Mouse (Mus musculus): Measurements from ENCODE around the gene Brox. TPM values are rescaled to one million over a fixed set of nuclear protein-coding genes. Genes with fewer than 3 reads are reported as not detected.

Gene Brox
- polyA plus RNA-seq, 1 experiment from 2014 or later, result 98.7 TPM

- no peaks in the 10 kb centered on the region for H3K36me3 ChIP-seq (ENCODE audit: control insufficient read depth, insufficient read depth, low read length)
- no peaks in the 10 kb centered on the region for H3K4me1 ChIP-seq (ENCODE audit: control insufficient read depth, insufficient read depth, low read depth, low read length)
- H3K9ac ChIP-seq (ENCODE audit: low read depth, low read length), result no peak overlapping the region
- H3K4me3 ChIP-seq (ENCODE audit: low read length), result no peak overlapping the region
- no peak overlapping the region for H3K4me2 ChIP-seq (ENCODE audit: low read length)
- 84% methylated on average over 2 of the region's 2 CpGs for WGBS
- ATAC-seq, result no peak
- no peak overlapping the region for H3K27ac ChIP-seq (ENCODE audit: low read depth, low read length)
- H3K9me3 ChIP-seq (ENCODE audit: control insufficient read depth, low read length), result no peaks in the 10 kb centered on the region
- no peaks in the 10 kb centered on the region for H3K27me3 ChIP-seq (replicated peaks; ENCODE audit: control insufficient read depth, insufficient read depth, low read length)
These were observed 45.3 kb downstream of the Brox start for GRCm38 (mm10) chr1:183251818-183252217.

GRCm38 (mm10) chr1:183250612-183251011 lies 46.5 kb downstream of the Brox start:
- Histone ChIP-seq H3K4me3 (ENCODE audit: low read length) (no peak overlapping the region), H3K4me2 (ENCODE audit: low read length) (no peak overlapping the region), H3K36me3 (ENCODE audit: control insufficient read depth, insufficient read depth, low read length) (no peaks in the 10 kb centered on the region), H3K27me3 (replicated peaks; ENCODE audit: control insufficient read depth, insufficient read depth, low read length) (no peaks in the 10 kb centered on the region), H3K9me3 (ENCODE audit: control insufficient read depth, low read length) (no peaks in the 10 kb centered on the region), H3K4me1 (ENCODE audit: control insufficient read depth, insufficient read depth, low read depth, low read length) (no peaks in the 10 kb centered on the region), H3K9ac (ENCODE audit: low read depth, low read length) (no peak overlapping the region), H3K27ac (ENCODE audit: low read depth, low read length) (no peak overlapping the region)
- no peak for ATAC-seq
- 58% methylated on average over 4 of the region's 4 CpGs for WGBS

GRCm38 (mm10) chr1:183248144-183248543 lies 48.9 kb downstream of the Brox start:
- ATAC-seq, result no peak
- H3K4me1 ChIP-seq (ENCODE audit: control insufficient read depth, insufficient read depth, low read depth, low read length), result no peaks in the 10 kb centered on the region
- no peaks in the 10 kb centered on the region for H3K36me3 ChIP-seq (ENCODE audit: control insufficient read depth, insufficient read depth, low read length)
- no peaks in the 10 kb centered on the region for H3K27me3 ChIP-seq (replicated peaks; ENCODE audit: control insufficient read depth, insufficient read depth, low read length)
- no peak overlapping the region for H3K4me2 ChIP-seq (ENCODE audit: low read length)
- no peak overlapping the region for H3K4me3 ChIP-seq (ENCODE audit: low read length)
- H3K9ac ChIP-seq (ENCODE audit: low read depth, low read length), result no peak overlapping the region
- H3K9me3 ChIP-seq (ENCODE audit: control insufficient read depth, low read length), result no peaks in the 10 kb centered on the region
- 29% methylated on average over 1 of the region's 1 CpGs for WGBS
- H3K27ac ChIP-seq (ENCODE audit: low read depth, low read length), result no peak overlapping the region

- H3K9ac ChIP-seq (ENCODE audit: low read depth, low read length), result no peak overlapping the region
- no peak overlapping the region for H3K27ac ChIP-seq (ENCODE audit: low read depth, low read length)
- no peaks in the 10 kb centered on the region for H3K36me3 ChIP-seq (ENCODE audit: control insufficient read depth, insufficient read depth, low read length)
- no peaks in the 10 kb centered on the region for H3K4me1 ChIP-seq (ENCODE audit: control insufficient read depth, insufficient read depth, low read depth, low read length)
- no peak for ATAC-seq
- H3K4me3 ChIP-seq (ENCODE audit: low read length), result no peak overlapping the region
- H3K27me3 ChIP-seq (replicated peaks; ENCODE audit: control insufficient read depth, insufficient read depth, low read length), result no peaks in the 10 kb centered on the region
- H3K4me2 ChIP-seq (ENCODE audit: low read length), result no peak overlapping the region
- H3K9me3 ChIP-seq (ENCODE audit: control insufficient read depth, low read length), result no peaks in the 10 kb centered on the region
- WGBS, result 72% methylated on average over 7 of the region's 7 CpGs
These were observed 53.8 kb downstream of the Brox start for GRCm38 (mm10) chr1:183243293-183243692.

- H3K4me3 ChIP-seq (ENCODE audit: low read length), result no peak overlapping the region
- no peaks in the 10 kb centered on the region for H3K36me3 ChIP-seq (ENCODE audit: control insufficient read depth, insufficient read depth, low read length)
- H3K27ac ChIP-seq (ENCODE audit: low read depth, low read length), result no peak overlapping the region
- WGBS, result 24% methylated on average over 2 of the region's 2 CpGs
- no peak overlapping the region for H3K4me2 ChIP-seq (ENCODE audit: low read length)
- no peaks in the 10 kb centered on the region for H3K9me3 ChIP-seq (ENCODE audit: control insufficient read depth, low read length)
- H3K4me1 ChIP-seq (ENCODE audit: control insufficient read depth, insufficient read depth, low read depth, low read length), result no peaks in the 10 kb centered on the region
- H3K9ac ChIP-seq (ENCODE audit: low read depth, low read length), result no peak overlapping the region
- H3K27me3 ChIP-seq (replicated peaks; ENCODE audit: control insufficient read depth, insufficient read depth, low read length), result no peaks in the 10 kb centered on the region
- ATAC-seq, result no peak
These were observed 59.2 kb downstream of the Brox start for GRCm38 (mm10) chr1:183237901-183238300.

GRCm38 (mm10) chr1:183236460-183236859 lies 60.6 kb downstream of the Brox start:
- Histone ChIP-seq H3K4me2 (ENCODE audit: low read length) (no peak overlapping the region), H3K9ac (ENCODE audit: low read depth, low read length) (no peak overlapping the region), H3K27ac (ENCODE audit: low read depth, low read length) (no peak overlapping the region), H3K9me3 (ENCODE audit: control insufficient read depth, low read length) (no peaks in the 10 kb centered on the region), H3K27me3 (replicated peaks; ENCODE audit: control insufficient read depth, insufficient read depth, low read length) (no peaks in the 10 kb centered on the region), H3K4me3 (ENCODE audit: low read length) (no peak overlapping the region), H3K4me1 (ENCODE audit: control insufficient read depth, insufficient read depth, low read depth, low read length) (no peaks in the 10 kb centered on the region), H3K36me3 (ENCODE audit: control insufficient read depth, insufficient read depth, low read length) (no peaks in the 10 kb centered on the region)
- ATAC-seq, result no peak
- WGBS, result 92% methylated on average over 5 of the region's 5 CpGs

GRCm38 (mm10) chr1:183233679-183234174 lies 63.3 kb downstream of the Brox start:
- 73% methylated on average over 11 of the region's 11 CpGs for WGBS
- Histone ChIP-seq H3K4me2 (ENCODE audit: low read length) (no peak overlapping the region), H3K4me3 (ENCODE audit: low read length) (no peak overlapping the region), H3K27me3 (replicated peaks; ENCODE audit: control insufficient read depth, insufficient read depth, low read length) (no peaks in the 10 kb centered on the region), H3K27ac (ENCODE audit: low read depth, low read length) (no peak overlapping the region), H3K4me1 (ENCODE audit: control insufficient read depth, insufficient read depth, low read depth, low read length) (no peaks in the 10 kb centered on the region), H3K9ac (ENCODE audit: low read depth, low read length) (no peak overlapping the region), H3K36me3 (ENCODE audit: control insufficient read depth, insufficient read depth, low read length) (no peaks in the 10 kb centered on the region), H3K9me3 (ENCODE audit: control insufficient read depth, low read length) (no peaks in the 10 kb centered on the region)
- ATAC-seq, result no peak

GRCm38 (mm10) chr1:183232985-183233678 lies 63.9 kb downstream of the Brox start:
- ATAC-seq, result no peak
- H3K4me1 ChIP-seq (ENCODE audit: control insufficient read depth, insufficient read depth, low read depth, low read length), result no peaks in the 10 kb centered on the region
- H3K4me2 ChIP-seq (ENCODE audit: low read length), result no peak overlapping the region
- no peak overlapping the region for H3K9ac ChIP-seq (ENCODE audit: low read depth, low read length)
- no peaks in the 10 kb centered on the region for H3K36me3 ChIP-seq (ENCODE audit: control insufficient read depth, insufficient read depth, low read length)
- no peaks in the 10 kb centered on the region for H3K9me3 ChIP-seq (ENCODE audit: control insufficient read depth, low read length)
- WGBS, result 80% methylated on average over 7 of the region's 7 CpGs
- no peaks in the 10 kb centered on the region for H3K27me3 ChIP-seq (replicated peaks; ENCODE audit: control insufficient read depth, insufficient read depth, low read length)
- no peak overlapping the region for H3K4me3 ChIP-seq (ENCODE audit: low read length)
- no peak overlapping the region for H3K27ac ChIP-seq (ENCODE audit: low read depth, low read length)

- no peaks in the 10 kb centered on the region for H3K27me3 ChIP-seq (replicated peaks; ENCODE audit: control insufficient read depth, insufficient read depth, low read length)
- no peak overlapping the region for H3K27ac ChIP-seq (ENCODE audit: low read depth, low read length)
- no peaks in the 10 kb centered on the region for H3K4me1 ChIP-seq (ENCODE audit: control insufficient read depth, insufficient read depth, low read depth, low read length)
- H3K4me3 ChIP-seq (ENCODE audit: low read length), result no peak overlapping the region
- no peak for ATAC-seq
- no peaks in the 10 kb centered on the region for H3K9me3 ChIP-seq (ENCODE audit: control insufficient read depth, low read length)
- H3K36me3 ChIP-seq (ENCODE audit: control insufficient read depth, insufficient read depth, low read length), result no peaks in the 10 kb centered on the region
- H3K4me2 ChIP-seq (ENCODE audit: low read length), result no peak overlapping the region
- WGBS, result 82% methylated on average over 7 of the region's 7 CpGs
- H3K9ac ChIP-seq (ENCODE audit: low read depth, low read length), result no peak overlapping the region
These were observed 69.6 kb downstream of the Brox start for GRCm38 (mm10) chr1:183227469-183227868.

Data from hindbrain, embryonic 16.5 days (tissue).